In genomic region chr2:10226907-10227306, GRCm38 (mm10) we compare ENCODE assay signal across 21 mouse cellular contexts.
DNase-seq lines count a peak whose midpoint lies in the region; ATAC-seq and TF ChIP-seq lines count a peak whose summit lies in the region.
"Had no signal": no experiment of that assay in that cellular context is flagged by ENCODE, and none has a peak within 500 bp of the region (broad histone marks: within the 10 kb centered on the region; RNA-seq: fewer than 3 reads in every experiment).

No protein-coding gene starts in this region.

- H3K9me3 ChIP-seq in stomach, embryonic 16.5 days (replicated peaks; ENCODE audit: control insufficient read depth, low read length): 0 out of 2 replicates have a peak, but pooled peaks cover 3% of the 10 kb centered on the region
- no peaks in the 10 kb centered on the region for H3K9me3 ChIP-seq in stomach, postnatal 0 days (ENCODE audit: control insufficient read depth, low read length)
- H3K9me3 ChIP-seq: G1E had no signal

- H3K4me1 ChIP-seq in stomach, embryonic 16.5 days (ENCODE audit: control insufficient read depth, insufficient read depth, low read length): no peaks in the 10 kb centered on the region; the same call in 1 of the 2 replicates
- H3K4me1 ChIP-seq in stomach, postnatal 0 days (replicated peaks; ENCODE audit: control insufficient read depth, insufficient read depth): no peaks in the 10 kb centered on the region

- no peak overlapping the region for H3K9ac ChIP-seq in stomach, embryonic 16.5 days (ENCODE audit: low read length)
- H3K9ac ChIP-seq in stomach, postnatal 0 days (ENCODE audit: low read length): no peak overlapping the region

- no peak overlapping the region for H3K4me2 ChIP-seq in stomach, embryonic 16.5 days (ENCODE audit: low read depth, low read length)
- H3K4me2 ChIP-seq in stomach, postnatal 0 days (replicated peaks; ENCODE audit: low read depth): no peak overlapping the region

- no peak for TF ChIP-seq CTCF in gastrocnemius, adult 2 months (IDR thresholded peaks at IDR 0.05)
- TF ChIP-seq CTCF in stomach, postnatal 0 days (IDR thresholded peaks at IDR 0.05; ENCODE audit: low read depth): no peak

- ATAC-seq in stomach, embryonic 16.5 days (ENCODE audit: insufficient read depth, low FRiP score): peak; percentile 49
- peak; percentile 53; the same call in 1 of the 2 replicates for ATAC-seq in stomach, postnatal 0 days (ENCODE audit: low FRiP score, low TSS enrichment)
- ATAC-seq: activated CD4-positive, CD25-positive, alpha-beta regulatory T cell, adult 4 months; CD4-positive, CD25-positive, alpha-beta regulatory T cell, adult 4 months; Patski had no signal

- WGBS in stomach, embryonic 16.5 days: 61% methylated on average over 1 of the region's 1 CpGs
- 35% methylated on average over 1 of the region's 1 CpGs for WGBS in stomach, postnatal 0 days

- no peak overlapping the region for H3K4me3 ChIP-seq in gastrocnemius, adult 2 months
- no peak overlapping the region for H3K4me3 ChIP-seq in stomach, embryonic 16.5 days (replicated peaks; ENCODE audit: low read length)
- no peak overlapping the region for H3K4me3 ChIP-seq in stomach, postnatal 0 days (ENCODE audit: low read depth, low read length)

- TF ChIP-seq EP300 in stomach, postnatal 0 days (optimal IDR thresholded peaks at IDR 0.05): peak; percentile 54

- DNase-seq in gastrocnemius, adult 2 months: no peak
- DNase-seq in gastrocnemius, adult 8-10 months (ENCODE audit: low spot score in 2 of 2): no peak
- DNase-seq in stomach, postnatal 0 days (ENCODE audit: low spot score): no peak
- DNase-seq in ovary, postnatal 10 days (ENCODE audit: low spot score): no peak
- DNase-seq in embryo, embryonic 10.5 days (ENCODE audit: low spot score): no peak
- DNase-seq: adrenal gland, adult 2 months; adrenal gland, adult 8-10 months; adrenal gland, postnatal 10 days; adrenal gland, postnatal 14 days; adrenal gland, postnatal 25 days; adrenal gland, postnatal 36 days; B cell, adult 2 months; cerebellum, adult 11 months; cerebellum, adult 11-12 months; cerebellum, adult 18-20 months had no signal

- H3K36me3 ChIP-seq in stomach, embryonic 16.5 days (ENCODE audit: control insufficient read depth, insufficient read depth, low read length): no peaks in the 10 kb centered on the region
- no peaks in the 10 kb centered on the region for H3K36me3 ChIP-seq in stomach, postnatal 0 days (ENCODE audit: control insufficient read depth, insufficient read depth, low read length)
- H3K36me3 ChIP-seq: G1E had no signal

- no peaks in the 10 kb centered on the region for H3K27me3 ChIP-seq in stomach, embryonic 16.5 days (ENCODE audit: control insufficient read depth, insufficient read depth, low read length)
- H3K27me3 ChIP-seq in stomach, postnatal 0 days (ENCODE audit: control insufficient read depth, insufficient read depth, low read length): no peaks in the 10 kb centered on the region
- H3K27me3 ChIP-seq: CH12.LX, Patski had no signal

- intact Hi-C loops in gastrocnemius, adult 2 months (cut with DNase I): no loop called here

- H3K27ac ChIP-seq in gastrocnemius, adult 2 months: peak overlapping the region; percentile 40; the same call in 1 of the 2 replicates
- peak overlapping the region; percentile 53; the same call in 1 of the 2 replicates for H3K27ac ChIP-seq in stomach, embryonic 16.5 days (ENCODE audit: low read length)
- H3K27ac ChIP-seq in stomach, postnatal 0 days (replicated peaks): peak overlapping the region; percentile 65
